Mouse (Mus musculus) midbrain, embryonic 11.5 days (tissue): ENCODE measurements around the gene Eef1akmt1. TPM values are rescaled to one million over a fixed set of nuclear protein-coding genes. Genes with fewer than 3 reads are reported as not detected.

ENCODE experiments used
- ATAC-seq: fragments of 200-750 bp; cut with Nextera tagmentation; 2 replicates; pipeline ENCODE4 v1.8.0; 2017; ENCODE audit warnings: moderate TSS enrichment, moderate library complexity; ENCODE audit not compliant: low FRiP score
- DNase-seq: peaks from one replicate; pipeline ENCODE4 v3.0.0; 2015; ENCODE audit warnings: low spot score; ENCODE audit errors: missing footprints
- H3K27ac ChIP-seq: fragments of 300-500 bp; sonication (generic); 2 replicates; pipeline ENCODE4 v1.5.1; 2014; ENCODE audit warnings: low read depth, low read length
- H3K27me3 ChIP-seq: fragments of 300-500 bp; sonication (generic); 2 replicates; pipeline ENCODE4 v1.6.1; 2014; ENCODE audit warnings: mild to moderate bottlenecking, low read length, moderate library complexity, mixed read lengths; ENCODE audit not compliant: control insufficient read depth, insufficient read depth
- H3K36me3 ChIP-seq: fragments of 300-500 bp; sonication (generic); 2 replicates; pipeline ENCODE4 v1.6.1; 2014; ENCODE audit warnings: mild to moderate bottlenecking, low read length, moderate library complexity, mixed read lengths; ENCODE audit not compliant: control insufficient read depth, insufficient read depth
- H3K4me1 ChIP-seq: fragments of 300-500 bp; sonication (generic); 2 replicates; pipeline ENCODE4 v1.6.1; 2014; ENCODE audit warnings: low read length; ENCODE audit not compliant: control insufficient read depth, insufficient read depth
- H3K4me2 ChIP-seq: fragments of 300-500 bp; sonication (generic); 2 replicates; pipeline ENCODE4 v1.6.1; 2014; ENCODE audit warnings: mild to moderate bottlenecking, moderate library complexity
- H3K4me3 ChIP-seq: fragments of 300-500 bp; sonication (generic); 2 replicates; pipeline ENCODE4 v1.5.1; 2014; ENCODE audit warnings: low read depth, low read length
- H3K9ac ChIP-seq: fragments of 300-500 bp; sonication (generic); 2 replicates; pipeline ENCODE4 v1.6.1; 2014; ENCODE audit warnings: low read length
- H3K9me3 ChIP-seq: fragments of 300-500 bp; sonication (generic); 2 replicates; pipeline ENCODE4 v1.6.1; 2016; ENCODE audit warnings: low read length; ENCODE audit not compliant: control insufficient read depth
- WGBS: fragments of 180-500 bp; shearing (Covaris S2); extraction: QIAGEN DNeasy Blood & Tissue Kit; methylation state at CpG from one replicate; pipeline ENCODE4 v1.1.7; 2014; 5-methylcytosine and 5-hydroxymethylcytosine counted together
- polyA plus RNA-seq: library from polyadenylated mRNA; unstranded; fragments of >200 nt; fragmentation: Nextera tagmentation; extraction: Ambion mirVana; gene quantifications from 2 replicates; pipeline ENCODE4 v1.2.1, GENCODE M21; 2014

Gene Eef1akmt1
- polyA plus RNA-seq, 1 experiment from 2014 or later = 87.2 TPM

- Histone ChIP-seq H3K27ac (no peak overlapping the region), H3K27me3 (no peaks in the 10 kb centered on the region), H3K9me3 (no peaks in the 10 kb centered on the region), H3K36me3 (peaks cover 7% of the 10 kb centered on the region; the same call in 1 of the 2 replicates), H3K4me2 (no peak overlapping the region), H3K9ac (no peak overlapping the region), H3K4me3 (no peak overlapping the region), H3K4me1 (no peaks in the 10 kb centered on the region)
- ATAC-seq = no peak
- WGBS = 65% methylated on average over 1 of the region's 1 CpGs
- DNase-seq = no peak
Observed at GRCm38 (mm10) chr14:57607500-57607899, 36.1 kb upstream of the Eef1akmt1 start.

DNA sequence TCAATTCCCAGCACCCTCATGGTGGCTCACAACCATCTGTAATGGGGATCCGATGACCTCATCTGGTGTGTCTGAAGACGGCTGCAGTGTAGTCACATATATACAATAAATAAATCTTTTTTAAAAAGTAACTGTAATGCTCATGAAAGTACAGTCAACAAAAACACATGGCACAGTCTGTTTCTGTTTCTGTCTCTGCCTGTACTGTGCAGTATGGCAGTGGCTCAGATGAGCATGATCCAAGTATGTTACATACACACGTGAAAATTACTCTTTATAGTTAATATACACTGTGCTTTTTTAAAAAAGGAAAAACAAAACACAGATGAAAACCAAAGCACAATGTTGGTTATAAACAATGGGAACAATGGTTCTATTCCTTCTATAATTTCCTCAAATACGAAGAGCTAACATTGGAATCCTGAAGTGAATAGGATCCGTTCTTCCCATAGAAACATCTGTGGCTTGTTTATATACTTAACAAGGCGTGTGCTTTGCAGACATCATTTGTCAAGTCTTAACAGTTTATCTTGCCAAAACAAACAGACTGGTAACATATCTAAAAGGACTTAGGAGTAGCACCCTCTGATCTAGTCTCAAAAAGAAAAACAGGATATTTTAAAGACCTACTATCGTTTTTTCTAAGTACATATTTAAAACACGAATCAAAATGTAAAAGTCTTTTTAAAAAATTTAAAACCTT lies 35.4 kb upstream of the Eef1akmt1 start:
- DNase-seq (no peak), ATAC-seq (no peak)
- Histone ChIP-seq H3K36me3 (peaks cover 7% of the 10 kb centered on the region), H3K9me3 (no peaks in the 10 kb centered on the region), H3K27ac (no peak overlapping the region), H3K4me1 (no peaks in the 10 kb centered on the region), H3K9ac (no peak overlapping the region), H3K4me2 (no peak overlapping the region), H3K27me3 (no peaks in the 10 kb centered on the region), H3K4me3 (no peak overlapping the region)
- 85% methylated on average over 8 of the region's 8 CpGs for WGBS

DNA sequence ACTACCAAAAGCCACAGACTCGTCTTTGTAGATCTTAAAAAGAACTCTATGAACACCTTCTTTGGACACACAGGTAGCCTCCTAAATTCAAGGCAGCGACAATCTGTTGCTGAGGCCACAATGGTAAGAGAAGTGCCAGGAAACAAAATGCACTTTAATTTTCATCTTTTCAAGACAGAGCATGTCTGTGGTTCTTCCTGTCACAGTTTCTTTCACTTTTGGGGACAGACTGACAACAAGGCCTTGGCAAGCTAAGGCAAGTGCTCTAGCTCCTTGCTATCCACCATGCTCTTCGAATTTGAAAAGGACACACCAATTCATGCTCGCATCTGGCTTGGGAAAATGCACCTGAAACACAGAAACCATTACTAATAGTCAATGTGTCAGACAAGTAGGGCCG lies 21.9 kb upstream of the Eef1akmt1 start:
- H3K27ac ChIP-seq = no peak overlapping the region
- no peak overlapping the region for H3K4me3 ChIP-seq
- H3K4me1 ChIP-seq = no peaks in the 10 kb centered on the region
- H3K27me3 ChIP-seq = no peaks in the 10 kb centered on the region
- WGBS = 93% methylated on average over 5 of the region's 5 CpGs
- DNase-seq (no peak), ATAC-seq (no peak)
- no peak overlapping the region for H3K9ac ChIP-seq
- H3K36me3 ChIP-seq = peaks cover 13% of the 10 kb centered on the region
- no peaks in the 10 kb centered on the region for H3K9me3 ChIP-seq
- no peak overlapping the region for H3K4me2 ChIP-seq

GRCm38 (mm10) chr14:57591830-57592229 lies 20.4 kb upstream of the Eef1akmt1 start:
- 97% methylated on average over 3 of the region's 3 CpGs for WGBS
- Histone ChIP-seq H3K4me3 (no peak overlapping the region), H3K9me3 (no peaks in the 10 kb centered on the region), H3K36me3 (peaks cover 12% of the 10 kb centered on the region), H3K4me1 (no peaks in the 10 kb centered on the region), H3K27me3 (no peaks in the 10 kb centered on the region), H3K27ac (no peak overlapping the region), H3K9ac (no peak overlapping the region), H3K4me2 (no peak overlapping the region)
- ATAC-seq (no peak), DNase-seq (no peak)

DNA sequence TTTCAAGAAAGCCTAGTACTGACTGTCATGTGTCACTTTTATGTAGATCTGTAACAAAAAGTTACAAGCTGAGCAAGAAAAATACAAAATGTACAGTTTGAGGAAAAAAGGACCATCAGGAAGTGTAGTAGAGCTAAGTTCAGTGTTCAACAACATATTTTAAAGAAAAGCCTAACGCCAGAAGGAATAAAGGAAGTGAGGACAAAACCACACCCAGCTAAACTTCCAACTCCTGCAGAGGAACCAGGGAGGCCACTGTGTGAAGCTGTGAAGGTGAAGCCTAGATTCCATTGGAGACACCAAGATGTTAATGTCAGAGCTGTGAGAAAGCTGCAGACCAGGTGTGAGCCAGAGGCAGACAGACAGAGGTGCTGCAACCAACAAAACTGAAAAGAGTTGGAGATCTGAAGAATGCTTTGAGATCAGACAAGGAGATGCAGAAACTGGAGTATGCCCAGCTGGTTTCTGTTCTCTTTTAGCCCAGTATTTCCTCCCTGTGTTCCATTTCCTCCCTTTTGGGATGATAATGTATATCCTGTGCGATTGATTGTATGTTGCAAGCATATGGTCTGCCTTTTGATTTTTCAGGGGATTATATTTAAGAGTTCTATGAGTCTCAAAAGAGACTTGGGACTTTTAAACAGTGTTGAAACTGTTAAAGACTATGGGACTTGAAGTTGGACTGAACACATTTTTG lies 5.1 kb upstream of the Eef1akmt1 start:
- Histone ChIP-seq H3K27ac (no peak overlapping the region), H3K27me3 (no peaks in the 10 kb centered on the region), H3K9ac (no peak overlapping the region), H3K9me3 (no peaks in the 10 kb centered on the region), H3K4me1 (no peaks in the 10 kb centered on the region), H3K4me2 (no peak overlapping the region), H3K4me3 (no peak overlapping the region), H3K36me3 (no peaks in the 10 kb centered on the region)
- WGBS = 90% methylated on average over 2 of the region's 2 CpGs
- ATAC-seq (no peak), DNase-seq (no peak)

DNA sequence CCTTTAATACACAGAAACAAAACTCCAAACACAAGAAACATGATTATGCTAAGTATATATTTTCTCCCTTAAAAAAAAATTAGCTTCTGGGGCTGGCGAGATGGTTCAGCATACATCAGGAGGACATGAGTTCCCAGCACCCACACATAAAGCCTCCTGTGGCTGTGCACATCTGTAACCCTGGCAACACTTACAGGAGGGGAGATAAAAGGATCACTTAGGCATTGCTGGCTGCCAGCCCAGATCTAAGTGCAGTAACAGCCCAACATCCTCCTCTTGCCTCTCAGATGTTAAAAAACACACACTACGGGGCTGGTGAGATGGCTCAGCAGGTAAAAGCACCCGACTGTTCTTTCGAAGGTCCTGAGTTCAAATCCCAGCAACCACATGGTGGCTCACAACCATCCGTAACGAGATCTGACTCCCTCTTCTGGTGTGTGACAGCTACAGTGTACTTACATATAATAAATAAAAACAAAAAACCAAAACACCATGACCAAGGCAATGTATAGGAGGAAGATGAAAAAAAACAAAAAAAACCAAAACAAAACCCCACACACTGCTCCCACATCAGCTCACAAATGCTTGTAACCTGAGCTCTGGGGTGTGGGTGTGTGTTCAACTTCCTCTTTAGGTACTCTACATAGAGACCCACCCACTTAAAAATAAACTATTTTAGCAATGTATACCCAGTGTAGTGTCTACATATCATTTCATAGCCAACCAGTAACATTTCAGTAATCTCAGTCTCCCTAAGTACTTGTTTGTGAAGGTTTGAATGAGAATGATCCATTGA lies 3.6 kb upstream of the Eef1akmt1 start:
- 88% methylated on average over 6 of the region's 6 CpGs for WGBS
- no peaks in the 10 kb centered on the region for H3K27me3 ChIP-seq
- H3K4me3 ChIP-seq = no peak overlapping the region
- H3K4me1 ChIP-seq = peaks cover 4% of the 10 kb centered on the region
- H3K4me2 ChIP-seq = no peak overlapping the region
- DNase-seq (no peak), ATAC-seq (no peak)
- H3K27ac ChIP-seq = no peak overlapping the region
- H3K9ac ChIP-seq = no peak overlapping the region
- no peaks in the 10 kb centered on the region for H3K9me3 ChIP-seq
- no peaks in the 10 kb centered on the region for H3K36me3 ChIP-seq

DNA sequence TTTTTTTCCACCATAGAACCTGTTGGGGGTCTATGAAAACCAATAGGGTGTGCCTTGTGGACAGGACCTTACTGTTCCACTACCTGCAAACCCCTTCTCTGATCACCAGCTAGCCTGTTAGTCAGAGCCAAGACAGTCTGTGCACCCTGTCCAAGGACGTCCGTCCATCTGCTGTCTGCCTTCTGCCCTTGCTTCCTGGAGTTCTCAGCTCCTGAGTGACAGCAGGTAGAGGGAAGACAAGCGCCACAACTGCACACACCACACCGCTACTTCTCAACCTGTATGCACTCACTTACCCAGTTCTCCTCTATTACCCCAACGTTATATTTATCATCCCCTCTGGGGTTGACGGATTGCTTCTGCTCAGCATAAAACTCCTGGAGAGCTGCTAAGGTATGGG lies 5.8 kb downstream of the Eef1akmt1 start:
- 95% methylated on average over 6 of the region's 6 CpGs for WGBS

GRCm38 (mm10) chr14:57556922-57557321 lies 14.5 kb downstream of the Eef1akmt1 start:
- Histone ChIP-seq H3K27ac (no peak overlapping the region), H3K9ac (no peak overlapping the region), H3K36me3 (peaks cover 2% of the 10 kb centered on the region; the same call in 1 of the 2 replicates), H3K4me2 (no peak overlapping the region), H3K4me3 (no peak overlapping the region), H3K9me3 (no peaks in the 10 kb centered on the region), H3K4me1 (no peaks in the 10 kb centered on the region), H3K27me3 (no peaks in the 10 kb centered on the region)
- no peak for DNase-seq
- WGBS = 95% methylated on average over 1 of the region's 1 CpGs
- no peak for ATAC-seq

More for the DNA sequence above, 5.8 kb downstream of the Eef1akmt1 start:
- H3K36me3 ChIP-seq = no peaks in the 10 kb centered on the region
- H3K4me1 ChIP-seq = peaks cover under 1% of the 10 kb centered on the region; the same call in 1 of the 2 replicates
- H3K27ac ChIP-seq = no peak overlapping the region
- DNase-seq = no peak
- H3K9ac ChIP-seq = no peak overlapping the region
- ATAC-seq = no peak
- no peak overlapping the region for H3K4me2 ChIP-seq
- H3K27me3 ChIP-seq = no peaks in the 10 kb centered on the region
- H3K4me3 ChIP-seq = no peak overlapping the region
- no peaks in the 10 kb centered on the region for H3K9me3 ChIP-seq
